Mouse (Mus musculus) bone marrow macrophage, adult 2 months (primary cell): ENCODE measurements around the gene Apba1.

Experiments
- CTCF ChIP-seq: IDR thresholded peaks from 2 replicates; pipeline ENCODE4 v1.5.1; 2012; ENCODE audit warnings: low read depth, mild to moderate bottlenecking, low read length, moderate library complexity
- POLR2A ChIP-seq: IDR thresholded peaks from 2 replicates; pipeline ENCODE4 v1.6.1; 2012; ENCODE audit warnings: mild to moderate bottlenecking, low read depth, low read length, borderline replicate concordance

GRCm38 (mm10) chr19:23919384-23920219 is 160.9 kb downstream of the Apba1 start:
- TF ChIP-seq CTCF (no peak), POLR2A (no peak)
